16 mouse cellular contexts compared by ENCODE assay signal in genomic region chr16:60375147-60375546, GRCm38 (mm10).
"Had no signal": no experiment of that assay in that cellular context is flagged by ENCODE, and none has a peak within 500 bp of the region (broad histone marks: within the 10 kb centered on the region; RNA-seq: fewer than 3 reads in every experiment).

No protein-coding gene starts in this region.

- H3K4me2 ChIP-seq: neural tube, embryonic 13.5 days; neural tube, embryonic 15.5 days; stomach, embryonic 15.5 days had no signal

- H3K9ac ChIP-seq: neural tube, embryonic 13.5 days; neural tube, embryonic 15.5 days; stomach, embryonic 15.5 days had no signal

- H3K4me3 ChIP-seq: neural tube, embryonic 13.5 days; neural tube, embryonic 15.5 days; stomach, embryonic 15.5 days had no signal

- H3K9me3 ChIP-seq: neural tube, embryonic 13.5 days; neural tube, embryonic 15.5 days; stomach, embryonic 15.5 days had no signal

- H3K36me3 ChIP-seq: neural tube, embryonic 13.5 days; neural tube, embryonic 15.5 days; stomach, embryonic 15.5 days had no signal

- H3K27me3 ChIP-seq: neural tube, embryonic 13.5 days; neural tube, embryonic 15.5 days; stomach, embryonic 15.5 days had no signal

- DNase-seq: retina, postnatal 1 day; right cerebral cortex, adult 18-20 months; right cerebral cortex, postnatal 14 days; right cerebral cortex, postnatal 25 days; right cerebral cortex, postnatal 4 days; spleen, adult 18-20 months; thymus, adult 18-20 months; thymus, adult 2 months; thymus, postnatal 14 days; thymus, postnatal 25 days; thymus, postnatal 36 days; thymus, postnatal 4 days had no signal

- H3K4me1 ChIP-seq: neural tube, embryonic 13.5 days; neural tube, embryonic 15.5 days; stomach, embryonic 15.5 days had no signal

- H3K27ac ChIP-seq: neural tube, embryonic 13.5 days; neural tube, embryonic 15.5 days; stomach, embryonic 15.5 days; stomach, postnatal 0 days had no signal
